Mouse (Mus musculus) myocyte (in vitro differentiated cells): ENCODE measurements around the gene Ss18l2. TPM values are rescaled to one million over a fixed set of nuclear protein-coding genes. Genes with fewer than 3 reads are reported as not detected.

Source experiments
- H3K27me3 ChIP-seq: one replicate; pipeline ENCODE4 v1.6.1; 2011; ENCODE audit not compliant: control insufficient read depth, insufficient read depth, insufficient read length
- H3K36me3 ChIP-seq: one replicate; pipeline ENCODE4 v1.6.1; 2011; ENCODE audit not compliant: control insufficient read depth, insufficient read depth
- H3K4me2 ChIP-seq: one replicate; pipeline ENCODE4 v1.6.1; 2011; ENCODE audit warnings: low read depth, control low read depth
- H3K4me3 ChIP-seq: one replicate; pipeline ENCODE4 v1.5.1; 2011; ENCODE audit warnings: mild to moderate bottlenecking, control low read depth, moderate library complexity
- H3K79me2 ChIP-seq: one replicate; pipeline ENCODE4 v1.6.1; 2011; ENCODE audit not compliant: control insufficient read depth, insufficient read depth
- H3ac ChIP-seq: one replicate; pipeline ENCODE4 v1.6.1; 2011; ENCODE audit not compliant: control insufficient read depth, insufficient read length
- CEBPB ChIP-seq: IDR thresholded peaks from 2 replicates; pipeline ENCODE4 v1.6.1; 2011; ENCODE audit warnings: mild to moderate bottlenecking, moderate library complexity; ENCODE audit not compliant: poor library complexity, insufficient read depth, severe bottlenecking
- E2F4 ChIP-seq: IDR thresholded peaks from one replicate; pipeline ENCODE4 v1.6.1; 2011; ENCODE audit warnings: mild to moderate bottlenecking, control low read depth, moderate library complexity; ENCODE audit not compliant: insufficient read depth
- MAX ChIP-seq: IDR thresholded peaks from one replicate; pipeline ENCODE4 v1.6.1; 2011; ENCODE audit warnings: low read depth, mild to moderate bottlenecking, control low read depth
- MYOD1 ChIP-seq, 3 experiments: IDR thresholded peaks; one replicate each; pipeline ENCODE4 v1.6.1; 2011; ENCODE audit warnings: control low read depth in 2 of 3, low read depth in 2 of 3, mild to moderate bottlenecking in 2 of 3, moderate library complexity in 1 of 3; ENCODE audit not compliant: insufficient read length in 2 of 3, control insufficient read depth in 1 of 3
- MYOG ChIP-seq, 3 experiments: IDR thresholded peaks; one replicate each; pipeline ENCODE4 v1.6.1; 2011; ENCODE audit warnings: control low read depth in 2 of 3, low read depth in 2 of 3, mild to moderate bottlenecking in 2 of 3; ENCODE audit not compliant: insufficient read length in 2 of 3, control insufficient read depth in 1 of 3, insufficient read depth in 1 of 3
- POLR2A ChIP-seq: IDR thresholded peaks from one replicate; pipeline ENCODE4 v1.6.1; 2011; ENCODE audit warnings: low read depth, mild to moderate bottlenecking, control low read depth, moderate library complexity; ENCODE audit not compliant: insufficient read length
- POLR2AphosphoS2 ChIP-seq: IDR thresholded peaks from one replicate; pipeline ENCODE4 v1.6.1; 2011; ENCODE audit warnings: low read depth, control low read depth; ENCODE audit not compliant: insufficient read length
- REST ChIP-seq: IDR thresholded peaks from one replicate; pipeline ENCODE4 v1.6.1; 2011; ENCODE audit warnings: mild to moderate bottlenecking, control low read depth, moderate library complexity; ENCODE audit not compliant: insufficient read depth, insufficient read length
- SRF ChIP-seq: IDR thresholded peaks from one replicate; pipeline ENCODE4 v1.6.1; 2011; ENCODE audit warnings: low read depth; ENCODE audit not compliant: control insufficient read depth, insufficient read length
- TCF12 ChIP-seq: IDR thresholded peaks from one replicate; pipeline ENCODE4 v1.6.1; 2011; ENCODE audit warnings: mild to moderate bottlenecking, control low read depth; ENCODE audit not compliant: poor library complexity, insufficient read depth, severe bottlenecking
- TCF3 ChIP-seq: IDR thresholded peaks from one replicate; pipeline ENCODE4 v1.6.1; 2011; ENCODE audit warnings: low read depth, control low read depth; ENCODE audit not compliant: insufficient read length
- USF1 ChIP-seq: IDR thresholded peaks from one replicate; pipeline ENCODE4 v1.6.1; 2011; ENCODE audit warnings: low read depth, mild to moderate bottlenecking, control low read depth, moderate library complexity
- polyA plus RNA-seq: library from polyadenylated mRNA; unstranded; fragments of >200 nt; fragmentation: generic; extraction: Trizol; gene quantifications from one replicate; pipeline ENCODE4 v1.2.1, GENCODE M21; 2012; ENCODE audit warnings: missing spikeins

Ss18l2 gene
- polyA plus RNA-seq, 1 experiment, result 81.5 TPM

GRCm38 (mm10) chr9:121718070-121718705 is 8.1 kb downstream of the Ss18l2 start:
- Histone ChIP-seq H3K4me2 (peak overlapping the region; percentile 86), H3ac (peak overlapping the region; percentile 68), H3K36me3 (peaks cover 6% of the 10 kb centered on the region), H3K27me3 (no peaks in the 10 kb centered on the region), H3K4me3 (peak overlapping the region; percentile 80), H3K79me2 (peaks cover 37% of the 10 kb centered on the region)
- TF ChIP-seq E2F4, result no peak
- TF ChIP-seq POLR2AphosphoS2, result no peak
- no peak for TF ChIP-seq TCF12
- TF ChIP-seq TCF3, result no peak
- TF ChIP-seq USF1, result no peak
- no peak for TF ChIP-seq MAX
- no peak for TF ChIP-seq POLR2A
- no peak for TF ChIP-seq SRF
- TF ChIP-seq MYOD1 (IDR thresholded peaks at IDR 0.05; ENCODE audit: control insufficient read depth in 1 of 3, insufficient read length in 2 of 3, low read depth in 2 of 3), result no peak
- no peak for TF ChIP-seq CEBPB
- no peak for TF ChIP-seq REST
- TF ChIP-seq MYOG (IDR thresholded peaks at IDR 0.05; ENCODE audit: control insufficient read depth in 1 of 3, insufficient read depth in 1 of 3, insufficient read length in 2 of 3, low read depth in 2 of 3), result no peak

DNA sequence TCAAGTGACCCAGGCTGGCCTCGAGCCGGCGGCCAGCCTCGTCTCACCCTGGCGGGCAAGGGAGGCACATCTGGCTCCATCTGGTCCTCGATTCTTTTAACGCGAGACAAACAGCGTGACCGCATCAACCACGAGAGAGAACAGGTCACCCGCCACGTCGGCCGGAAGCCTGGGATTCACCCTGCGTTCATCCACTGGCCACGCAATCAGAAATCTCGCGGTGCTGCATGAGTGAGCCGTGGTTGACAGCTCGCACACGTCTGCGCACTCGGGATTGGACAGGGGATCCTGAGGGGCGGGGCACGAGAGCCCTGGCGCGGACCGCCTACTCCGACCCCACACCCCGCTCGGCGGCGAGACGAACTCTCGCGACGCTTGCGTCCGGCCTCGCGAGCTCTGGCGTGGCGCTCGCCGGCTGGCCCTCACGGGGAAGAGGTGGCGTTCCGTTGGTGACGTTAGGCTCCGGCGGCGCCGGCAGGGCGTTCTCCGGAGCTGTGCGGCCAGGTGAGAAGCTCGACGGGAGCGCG is 8.7 kb downstream of the Ss18l2 start, which contains the start of gene Nktr:
Nktr (plus strand) TSS at position 378 of the 527 bp plus-strand sequence.
- no peaks in the 10 kb centered on the region for H3K27me3 ChIP-seq
- no peak for TF ChIP-seq TCF12
- no peak for TF ChIP-seq CEBPB
- TF ChIP-seq MYOG (IDR thresholded peaks at IDR 0.05; ENCODE audit: control insufficient read depth in 1 of 3, insufficient read depth in 1 of 3, insufficient read length in 2 of 3, low read depth in 2 of 3), result no peak
- peak; percentile 85 for TF ChIP-seq POLR2A
- TF ChIP-seq REST, result no peak
- TF ChIP-seq SRF, result peak; percentile 73
- TF ChIP-seq TCF3, result no peak
- no peak for TF ChIP-seq MAX
- TF ChIP-seq E2F4, result no peak
- TF ChIP-seq POLR2AphosphoS2, result peak; percentile 89
- TF ChIP-seq MYOD1 (IDR thresholded peaks at IDR 0.05; ENCODE audit: control insufficient read depth in 1 of 3, insufficient read length in 2 of 3, low read depth in 2 of 3), result no peak
- TF ChIP-seq USF1, result no peak
- H3K4me2 ChIP-seq, result peak within 1 kb of the TSS; percentile 90
- peak within 1 kb of the TSS; percentile 68 for H3ac ChIP-seq
- peaks cover 44% of the 10 kb centered on the region for H3K79me2 ChIP-seq
- H3K4me3 ChIP-seq, result peak within 1 kb of the TSS; percentile 80
- H3K36me3 ChIP-seq, result no peaks in the 10 kb centered on the region

GRCm38 (mm10) chr9:121719347-121720331 is 9.5 kb downstream of the Ss18l2 start:
- Histone ChIP-seq H3K79me2 (peaks cover 52% of the 10 kb centered on the region), H3K4me3 (peak overlapping the region; percentile 80), H3ac (peak overlapping the region; percentile 68), H3K4me2 (peak overlapping the region; percentile 90), H3K27me3 (no peaks in the 10 kb centered on the region), H3K36me3 (no peaks in the 10 kb centered on the region)
- TF ChIP-seq USF1 (no peak), TCF12 (no peak), MYOG (IDR thresholded peaks at IDR 0.05; ENCODE audit: control insufficient read depth in 1 of 3, insufficient read depth in 1 of 3, insufficient read length in 2 of 3, low read depth in 2 of 3) (peak in 1 of 3 experiments; percentile 34), SRF (no peak), MYOD1 (IDR thresholded peaks at IDR 0.05; ENCODE audit: control insufficient read depth in 1 of 3, insufficient read length in 2 of 3, low read depth in 2 of 3) (peak in 2 of 3 experiments; percentile 16 to 41), CEBPB (no peak), E2F4 (no peak), POLR2A (peak; percentile 15), REST (no peak)

DNA sequence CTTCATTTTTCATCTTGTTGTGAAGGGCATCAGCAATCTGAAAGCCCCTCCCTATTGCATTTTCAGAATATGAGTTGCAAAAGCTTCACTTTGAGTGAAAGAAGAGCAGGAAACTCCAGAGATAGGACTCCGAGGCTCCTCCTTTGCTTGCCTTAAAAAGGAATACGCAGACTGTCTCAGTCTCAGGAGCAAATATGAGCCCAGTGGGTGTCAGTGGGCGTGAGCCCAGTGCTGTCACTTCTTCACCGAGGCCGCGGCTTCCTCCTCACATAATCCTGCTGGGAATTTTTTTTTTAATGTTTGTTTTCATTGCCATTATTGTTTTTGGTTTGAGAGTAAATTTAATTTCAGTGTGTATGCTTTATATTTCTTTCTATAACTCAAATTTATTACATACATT is 30.4 kb downstream of the Ss18l2 start:
- no peak for TF ChIP-seq MAX
- TF ChIP-seq USF1, result no peak
- TF ChIP-seq MYOD1 (IDR thresholded peaks at IDR 0.05; ENCODE audit: control insufficient read depth in 1 of 3, insufficient read length in 2 of 3, low read depth in 2 of 3), result no peak
- TF ChIP-seq POLR2AphosphoS2, result no peak
- no peak for TF ChIP-seq POLR2A
- TF ChIP-seq MYOG (IDR thresholded peaks at IDR 0.05; ENCODE audit: control insufficient read depth in 1 of 3, insufficient read depth in 1 of 3, insufficient read length in 2 of 3, low read depth in 2 of 3), result no peak
- no peak for TF ChIP-seq TCF12
- no peak for TF ChIP-seq CEBPB
- no peak for TF ChIP-seq E2F4
- no peak for TF ChIP-seq TCF3
- TF ChIP-seq REST, result no peak
- peaks cover 78% of the 10 kb centered on the region for H3K36me3 ChIP-seq

More for the DNA sequence above, 30.4 kb downstream of the Ss18l2 start:
- Histone ChIP-seq H3K27me3 (no peaks in the 10 kb centered on the region), H3K4me2 (no peak overlapping the region), H3K4me3 (no peak overlapping the region), H3K79me2 (peaks cover 15% of the 10 kb centered on the region), H3ac (no peak overlapping the region)
